Mouse (Mus musculus) heart, adult 2 months (tissue): Measurements from ENCODE around the gene Hjurp.

ENCODE experiments used
- CTCF ChIP-seq: fragments of 200-600 bp; IDR thresholded peaks from 2 replicates; pipeline ENCODE4 v1.8.1; 2022; ENCODE audit warnings: antibody characterized with exemption, mild to moderate bottlenecking, moderate library complexity
- EP300 ChIP-seq: fragments of 200-500 bp; IDR thresholded peaks from 2 replicates; pipeline ENCODE4 v1.6.1; 2011; ENCODE audit warnings: low read depth, low read length, control low read depth; ENCODE audit not compliant: insufficient read depth
- POLR2A ChIP-seq: fragments of 200-500 bp; IDR thresholded peaks from 2 replicates; pipeline ENCODE4 v1.6.1; 2011; ENCODE audit warnings: mild to moderate bottlenecking, low read depth, low read length, control low read depth; ENCODE audit not compliant: insufficient read depth

DNA sequence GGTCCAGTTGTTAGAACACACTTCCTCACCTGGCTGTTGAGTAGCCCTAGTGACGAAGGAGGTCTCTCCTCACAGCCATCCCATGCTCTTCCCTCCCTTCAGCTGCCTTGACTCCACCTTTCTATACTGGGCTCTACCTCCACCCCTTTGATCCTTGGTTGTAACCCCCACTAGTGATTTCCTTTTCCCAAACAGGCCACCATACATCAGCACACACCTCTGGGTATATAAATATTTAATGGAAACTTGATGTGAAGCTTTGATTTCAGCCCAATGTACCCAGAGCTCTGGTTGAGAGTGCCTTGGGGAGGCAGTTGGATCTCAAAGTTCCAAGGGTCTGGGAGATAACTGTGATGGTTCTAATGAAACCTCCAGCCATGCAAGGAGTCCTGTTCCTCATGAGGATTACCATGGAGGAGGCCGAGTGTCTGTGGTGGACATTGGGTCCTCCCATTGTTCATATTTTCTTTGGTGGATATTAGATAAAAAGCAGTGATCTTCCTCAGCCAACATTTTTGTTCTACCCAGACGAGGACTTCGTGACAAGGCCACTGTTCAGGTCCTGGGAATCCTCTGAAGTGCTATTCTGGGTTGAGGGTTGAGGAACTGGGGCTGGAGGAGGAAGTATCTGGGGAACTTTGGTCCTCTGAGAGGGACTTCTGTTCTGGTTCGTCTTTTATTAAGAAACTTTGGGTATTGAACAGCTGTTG is 50.6 kb downstream of the Hjurp start, which contains the start of gene Mroh2a:
- no peak for TF ChIP-seq CTCF
- TF ChIP-seq POLR2A = no peak
- TF ChIP-seq EP300 = no peak
